Mouse (Mus musculus) urinary bladder, adult 18-20 months (tissue): Measurements from ENCODE around the gene Six5.
A peak's percentile ranks its signal among the peaks of the same experiment; 100 is the strongest.

Experiments used
- DNase-seq, 2 experiments: peaks; one replicate each; pipeline ENCODE4 v3.0.0; 2022; ENCODE audit warnings: low spot score in 2 of 2, mixed read lengths in 2 of 2

Gene Six5

DNA sequence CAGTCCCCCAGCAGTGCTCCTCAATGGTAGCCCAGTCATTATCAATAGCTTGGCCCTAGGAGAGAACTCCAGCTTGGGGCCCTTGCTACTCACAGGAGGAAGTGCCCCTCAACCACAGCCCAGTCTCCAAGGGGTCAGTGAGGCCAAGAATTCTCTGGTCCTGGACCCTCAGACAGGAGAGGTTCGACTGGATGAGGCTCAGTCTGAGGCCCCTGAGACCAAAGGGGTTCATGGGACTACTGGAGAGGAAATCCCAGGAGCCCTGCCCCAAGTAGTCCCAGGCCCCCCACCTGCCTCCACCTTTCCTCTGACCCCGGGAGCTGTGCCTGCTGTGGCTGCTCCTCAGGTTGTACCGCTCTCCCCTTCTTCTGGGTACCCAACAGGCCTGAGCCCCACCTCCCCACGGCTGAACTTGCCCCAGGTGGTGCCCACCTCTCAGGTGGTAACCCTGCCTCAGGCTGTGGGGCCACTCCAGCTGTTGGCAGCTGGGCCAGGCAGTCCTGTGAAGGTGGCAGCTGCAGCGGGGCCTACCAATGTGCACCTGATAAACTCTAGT lies 2.1 kb downstream of the Six5 start:
- DNase-seq, result no peak

DNA sequence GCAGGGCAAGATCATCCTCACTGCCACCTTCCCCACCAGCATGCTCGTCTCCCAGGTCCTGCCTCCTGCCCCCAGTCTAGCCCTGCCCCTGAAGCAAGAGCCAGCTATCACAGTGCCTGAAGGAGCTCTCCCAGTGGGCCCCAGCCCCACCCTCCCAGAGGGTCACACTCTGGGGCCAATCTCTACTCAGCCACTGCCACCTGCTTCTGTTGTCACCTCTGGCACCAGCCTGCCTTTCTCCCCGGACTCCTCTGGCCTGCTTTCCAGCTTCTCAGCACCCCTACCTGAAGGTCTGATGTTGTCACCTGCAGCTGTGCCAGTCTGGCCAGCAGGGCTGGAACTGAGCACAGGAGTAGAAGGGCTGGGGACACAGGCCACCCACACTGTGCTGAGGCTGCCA lies 2.8 kb downstream of the Six5 start:
- no peak for DNase-seq

DNA sequence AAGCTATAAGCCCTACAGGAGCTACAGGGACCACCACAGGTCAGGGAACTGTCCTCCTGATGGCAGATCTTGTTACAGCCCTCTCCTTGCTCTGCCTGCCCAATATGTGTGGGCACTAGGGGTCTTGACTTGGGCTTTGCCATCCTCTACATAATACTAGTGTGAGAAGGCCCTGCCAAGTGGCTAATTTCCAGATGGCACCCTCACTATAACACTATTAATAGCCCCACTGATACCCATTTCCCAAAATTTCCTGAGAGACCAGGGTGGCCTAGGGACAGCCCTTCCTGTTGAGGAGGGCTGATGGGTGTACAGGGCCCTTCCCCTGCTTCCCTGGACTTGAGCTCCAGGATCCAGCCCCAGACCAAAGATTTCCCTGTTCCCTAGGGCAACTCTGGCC lies 3.5 kb downstream of the Six5 start:
- no peak for DNase-seq

DNA sequence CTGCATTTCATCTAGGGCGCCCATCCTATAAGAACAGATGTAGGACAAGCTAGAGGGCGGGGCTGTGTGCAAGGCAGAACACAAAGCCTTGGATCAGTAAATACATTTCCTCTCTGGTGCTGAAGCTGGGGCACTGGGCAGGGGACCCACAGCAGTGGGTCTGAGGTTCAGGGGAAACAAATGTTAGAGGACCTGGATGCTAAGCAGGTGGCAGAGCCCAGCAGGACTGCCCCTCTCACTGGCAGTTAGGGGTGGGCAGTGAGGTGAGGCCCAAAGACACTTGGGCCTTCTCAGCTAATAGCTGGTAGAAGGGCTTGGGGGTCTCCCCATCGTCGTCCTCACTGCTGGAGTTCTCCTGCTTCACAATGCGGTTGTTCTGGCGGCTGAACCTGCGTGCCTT lies 4.4 kb downstream of the Six5 start:
- no peak for DNase-seq

DNA sequence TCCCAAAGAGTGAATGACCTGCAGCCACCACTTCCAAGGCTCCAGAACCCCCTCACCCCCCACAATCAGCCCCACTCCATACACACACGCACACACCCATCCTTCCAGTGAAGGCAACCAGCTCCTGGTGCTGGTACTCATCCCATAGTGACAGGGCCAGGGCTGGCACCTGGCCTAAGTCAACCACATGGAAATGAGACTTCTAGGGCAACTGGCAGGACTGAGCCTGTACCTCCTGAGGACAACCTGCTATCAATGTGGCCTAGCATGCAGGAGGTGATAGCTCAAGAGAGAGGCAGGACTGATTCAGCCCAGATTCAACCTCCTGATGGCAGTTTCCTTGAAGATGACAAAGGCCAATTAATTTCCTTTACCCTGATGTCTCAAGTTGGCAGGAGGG lies 5.9 kb downstream of the Six5 start:
- DNase-seq, result no peak

DNA sequence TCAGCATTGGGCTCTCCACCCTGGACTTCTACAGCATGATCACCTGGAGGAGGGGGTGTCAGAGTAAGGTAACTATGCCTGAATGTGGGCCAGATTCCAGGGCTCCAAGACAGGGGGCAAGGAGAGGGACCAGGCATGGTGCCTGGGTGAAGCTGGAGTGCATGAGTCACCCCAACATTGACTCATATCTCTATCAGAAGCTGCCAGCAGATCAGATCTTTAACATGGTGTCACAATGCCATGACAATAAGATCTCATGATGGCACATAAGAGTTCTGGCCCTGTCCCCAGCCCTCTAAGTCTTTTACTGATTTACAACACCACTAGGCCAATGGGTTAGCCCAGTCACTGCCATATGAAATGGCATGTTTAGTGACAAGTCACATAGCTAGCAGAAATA lies 9.3 kb downstream of the Six5 start:
- no peak for DNase-seq

DNA sequence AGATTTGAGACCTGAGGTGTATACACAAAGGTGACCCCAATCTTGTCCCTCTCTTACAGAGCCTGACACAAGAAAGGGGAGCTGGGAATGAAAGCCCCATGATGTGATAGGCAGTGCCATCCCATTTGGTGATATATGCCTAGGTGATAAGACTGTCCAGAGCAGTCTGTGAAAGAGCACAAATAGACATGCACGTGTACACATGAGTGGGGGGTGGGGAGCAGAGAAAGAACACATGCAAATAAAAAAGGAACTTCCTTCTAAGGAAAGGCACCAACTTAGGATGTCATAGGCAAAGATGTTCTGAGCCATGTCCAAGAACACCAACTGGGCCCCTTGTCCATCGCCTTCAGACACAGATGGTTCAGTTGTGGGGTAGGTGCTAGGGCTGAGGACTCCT lies 10.1 kb downstream of the Six5 start:
- no peak for DNase-seq

DNA sequence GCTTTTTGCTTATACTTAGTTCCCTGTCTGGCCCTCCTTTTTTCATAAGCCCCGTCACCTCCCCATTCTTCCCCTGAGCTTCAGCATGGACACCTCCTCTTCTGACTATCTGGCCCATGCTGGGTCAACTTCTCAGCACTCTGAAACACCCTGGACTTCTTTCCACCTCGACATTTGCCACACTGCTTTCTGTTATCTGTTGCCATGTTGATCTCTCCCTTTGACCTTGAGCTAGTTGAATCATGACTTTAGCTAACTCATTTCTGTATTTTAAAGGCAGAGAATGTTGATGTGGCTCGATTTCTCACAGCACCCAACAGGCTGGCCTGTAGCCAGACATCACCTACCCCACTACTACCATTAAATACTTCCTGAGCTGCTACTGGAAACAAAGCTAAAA lies 13.0 kb downstream of the Six5 start:
- no peak for DNase-seq

DNA sequence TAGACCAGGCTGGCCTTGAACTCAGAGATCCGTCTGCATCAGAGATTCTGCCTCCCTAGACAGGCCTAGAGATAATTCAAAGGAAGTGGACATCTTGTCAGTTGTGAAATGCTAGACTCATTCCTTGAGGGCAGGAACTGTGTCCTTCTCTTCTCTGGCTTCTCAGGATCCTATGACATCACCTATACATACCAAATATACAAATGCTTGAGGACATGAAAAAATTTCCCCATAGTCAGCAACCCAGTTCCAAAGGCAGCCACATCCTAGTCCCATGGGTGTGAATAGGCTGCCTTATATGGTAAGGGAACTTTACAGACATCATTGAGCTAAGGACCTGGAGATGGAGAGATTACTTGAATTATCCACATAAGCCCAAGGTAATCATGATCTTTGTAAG lies 15.2 kb downstream of the Six5 start:
- DNase-seq, result no peak

DNA sequence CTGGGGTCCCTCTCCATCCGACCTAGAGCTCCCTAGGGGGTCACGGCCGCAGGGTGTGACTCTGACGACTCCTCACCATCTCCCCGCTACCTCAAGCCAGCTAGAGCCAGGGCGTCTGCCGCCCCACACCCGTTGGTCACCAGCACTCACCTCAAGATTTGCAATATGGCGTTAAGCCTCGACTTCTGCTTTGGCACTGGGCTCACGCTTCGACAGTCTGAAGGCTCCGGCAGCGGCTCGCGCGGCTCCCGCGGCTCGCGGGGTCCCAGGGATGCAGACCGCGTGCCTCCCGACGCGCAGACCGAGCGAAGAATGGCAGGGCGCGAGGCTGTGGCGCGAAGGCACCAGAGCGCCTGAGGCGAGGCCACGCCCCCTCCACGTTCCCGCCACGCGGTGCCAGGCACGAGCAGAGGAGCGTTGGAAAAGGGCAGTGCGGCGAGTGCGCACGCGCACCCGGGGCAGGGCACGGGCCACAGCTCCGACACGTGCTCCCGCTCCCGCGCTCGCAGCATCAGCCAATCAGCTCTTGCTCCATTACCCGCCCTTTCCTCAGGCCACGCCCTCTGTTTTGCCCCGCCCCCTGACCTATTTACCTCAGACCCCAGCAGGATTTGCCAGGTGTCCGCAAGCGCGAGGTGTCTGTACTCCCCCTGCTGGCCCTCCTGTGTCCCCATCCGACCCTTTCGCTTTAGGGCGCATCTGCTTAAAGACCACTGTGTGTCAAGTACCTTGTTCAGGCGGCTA lies 23.8 kb downstream of the Six5 start, which contains the start of gene Gm4969:
TSS of gene Gm4969 (minus strand) at position 341 of the 744 bp plus-strand sequence.
- DNase-seq, result no peak

DNA sequence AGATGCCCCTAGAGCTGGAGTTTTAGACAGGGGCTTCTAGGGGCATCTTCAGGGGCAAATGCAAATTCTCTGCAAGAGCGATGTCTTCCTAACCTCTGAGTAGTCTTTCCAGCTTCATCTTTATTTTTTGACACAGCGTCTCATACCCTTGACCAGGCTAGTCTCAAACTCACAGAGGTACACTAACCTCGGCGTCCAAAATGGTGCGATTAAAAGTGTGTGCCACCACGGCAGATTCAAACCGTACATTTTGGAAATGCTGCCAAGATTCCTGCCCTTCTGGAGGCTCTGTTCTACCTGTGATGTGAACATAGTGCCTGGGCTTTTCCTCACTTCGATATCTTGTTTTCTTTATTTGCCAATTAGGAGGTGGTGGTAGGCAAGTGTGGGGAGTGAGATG lies 24.7 kb downstream of the Six5 start:
- DNase-seq, result no peak

DNA sequence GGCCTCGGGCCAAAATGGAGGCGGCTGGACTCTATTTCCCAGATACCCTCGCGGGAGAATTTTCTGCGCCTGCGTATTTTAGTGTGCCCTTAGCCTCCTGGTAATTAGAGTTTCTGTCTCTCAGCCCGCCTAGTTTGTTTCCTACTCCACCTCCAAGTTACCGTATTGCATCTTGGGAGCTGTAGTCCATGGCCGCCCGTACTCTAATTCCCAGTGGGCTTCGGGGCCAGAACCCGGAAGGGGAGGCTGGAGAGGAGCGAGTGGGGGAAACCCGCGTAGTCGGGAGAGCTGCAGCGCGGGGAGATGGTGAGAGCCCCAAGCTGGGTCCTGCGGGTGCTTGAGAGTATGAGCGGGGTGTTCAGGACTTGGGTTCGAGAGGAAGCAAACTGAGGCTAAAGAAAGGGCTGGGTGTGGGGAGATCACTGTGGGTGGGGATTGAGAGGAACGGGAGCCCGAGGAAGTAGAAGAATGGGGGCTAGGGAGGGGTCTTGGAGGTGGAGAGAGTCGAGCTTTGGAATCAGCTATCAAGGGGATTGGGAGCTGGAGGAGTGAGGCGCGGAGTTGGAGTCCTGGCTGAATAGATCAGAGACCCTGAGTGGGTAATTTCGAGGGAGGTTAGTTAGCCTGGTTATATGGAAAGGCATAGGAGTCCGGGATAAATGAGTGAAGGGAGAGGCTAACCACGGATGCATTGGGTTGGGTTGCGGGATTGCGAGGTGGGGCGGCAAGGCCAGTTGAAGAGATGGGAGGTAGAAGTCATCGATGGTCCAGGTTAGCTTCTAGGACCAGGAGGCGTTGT lies 25.4 kb downstream of the Six5 start, which contains the start of gene Fbxo46:
TSS of gene Fbxo46 (plus strand) at position 229 of the 799 bp plus-strand sequence.
- DNase-seq, result peak; percentile 79 to 94

DNA sequence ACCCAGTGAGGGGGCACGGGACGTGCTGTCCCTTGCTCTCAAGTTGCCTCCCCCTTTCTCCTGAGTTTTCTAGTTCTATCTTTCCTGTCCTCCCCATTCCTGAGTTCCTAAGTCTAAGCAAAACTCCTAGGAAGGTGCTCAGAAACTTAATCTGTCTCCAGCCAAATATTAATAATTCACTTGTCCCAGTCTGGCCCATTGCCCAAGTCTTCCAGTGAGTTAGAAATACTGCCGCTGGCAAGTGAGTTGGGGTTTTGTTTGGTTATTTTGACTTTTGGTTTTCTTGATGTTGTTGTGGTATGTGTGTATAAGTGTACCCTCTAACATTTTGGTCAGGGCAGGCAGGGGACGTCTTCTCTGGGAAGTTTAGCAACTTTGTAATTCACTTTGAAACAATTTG lies 27.3 kb downstream of the Six5 start:
- DNase-seq, result no peak

DNA sequence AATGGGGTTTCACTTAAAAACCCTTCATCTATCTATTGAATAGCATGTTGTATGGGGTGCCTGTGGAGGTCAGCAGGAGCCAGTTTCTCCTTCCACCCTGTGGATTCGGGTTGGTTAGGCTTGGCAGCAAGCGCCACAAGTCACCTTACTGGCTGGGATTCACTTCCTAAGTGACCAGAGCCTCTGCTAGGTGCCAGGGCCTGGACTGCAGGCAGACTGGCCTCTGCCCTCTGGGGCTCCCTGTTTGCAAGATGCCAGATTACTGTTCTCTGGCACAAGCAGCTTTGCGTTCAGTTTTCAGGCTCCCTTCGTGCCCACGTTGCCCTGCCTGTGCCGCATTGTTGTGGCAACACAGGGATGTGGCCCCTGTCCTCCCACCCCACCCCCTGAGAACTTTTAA lies 30.3 kb downstream of the Six5 start:
- no peak for DNase-seq

DNA sequence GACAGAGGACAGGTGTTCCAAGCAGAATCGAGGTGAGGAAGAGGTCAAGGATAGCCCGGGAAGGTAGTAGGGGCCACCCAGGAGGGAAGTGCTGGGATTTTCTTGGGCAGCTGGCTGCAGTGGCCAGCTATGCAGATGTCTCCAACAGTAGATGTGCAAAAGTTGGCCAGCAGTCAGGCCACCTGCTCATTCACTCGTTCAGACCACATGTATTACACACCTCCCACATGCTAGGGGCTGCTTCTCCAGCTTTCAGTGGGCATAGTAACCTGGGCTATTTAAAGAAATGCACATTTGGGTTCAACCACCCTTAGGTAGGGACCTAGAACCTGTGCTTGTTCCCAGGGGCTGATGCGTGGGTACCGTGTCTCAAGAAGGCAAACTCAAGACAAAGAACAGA lies 33.4 kb downstream of the Six5 start:
- DNase-seq, result no peak

DNA sequence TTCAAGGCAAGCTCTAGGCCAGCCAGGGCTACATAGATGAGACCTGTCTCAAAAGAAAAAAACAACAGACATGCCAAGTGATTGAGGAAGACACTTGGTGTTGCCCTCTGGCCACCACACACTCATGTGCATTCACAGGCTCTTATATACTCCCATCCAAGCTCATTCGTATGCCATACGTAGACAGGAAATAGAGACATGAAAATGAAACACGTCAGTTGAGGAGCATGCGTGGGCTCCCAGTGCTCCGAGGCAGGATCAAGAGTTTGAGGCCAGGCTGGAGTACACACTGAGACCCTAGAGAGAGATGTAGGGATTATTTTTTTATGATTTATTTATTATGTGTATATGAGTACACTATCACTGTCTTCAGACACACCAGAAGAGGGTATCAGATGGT lies 35.0 kb downstream of the Six5 start:
- no peak for DNase-seq

DNA sequence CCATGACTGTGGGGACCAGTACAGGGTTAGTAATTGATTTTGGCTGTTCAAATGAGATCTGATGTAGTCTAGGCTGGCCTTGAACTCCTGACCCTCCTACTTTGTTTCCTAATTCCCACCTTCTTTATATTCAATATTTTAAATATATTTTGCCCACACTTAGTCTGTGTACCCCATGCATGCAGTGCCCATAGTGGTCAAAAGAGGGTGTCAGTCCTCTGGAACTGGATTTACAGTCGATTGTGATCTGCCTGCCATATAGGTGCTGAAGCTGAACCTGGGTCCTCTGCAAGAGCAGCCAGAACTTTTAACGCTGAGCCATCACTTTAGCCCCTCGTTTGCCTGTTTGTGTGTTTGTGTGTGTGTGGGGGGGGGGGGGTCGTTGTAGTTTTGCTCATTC lies 36.3 kb downstream of the Six5 start:
- DNase-seq, result no peak

DNA sequence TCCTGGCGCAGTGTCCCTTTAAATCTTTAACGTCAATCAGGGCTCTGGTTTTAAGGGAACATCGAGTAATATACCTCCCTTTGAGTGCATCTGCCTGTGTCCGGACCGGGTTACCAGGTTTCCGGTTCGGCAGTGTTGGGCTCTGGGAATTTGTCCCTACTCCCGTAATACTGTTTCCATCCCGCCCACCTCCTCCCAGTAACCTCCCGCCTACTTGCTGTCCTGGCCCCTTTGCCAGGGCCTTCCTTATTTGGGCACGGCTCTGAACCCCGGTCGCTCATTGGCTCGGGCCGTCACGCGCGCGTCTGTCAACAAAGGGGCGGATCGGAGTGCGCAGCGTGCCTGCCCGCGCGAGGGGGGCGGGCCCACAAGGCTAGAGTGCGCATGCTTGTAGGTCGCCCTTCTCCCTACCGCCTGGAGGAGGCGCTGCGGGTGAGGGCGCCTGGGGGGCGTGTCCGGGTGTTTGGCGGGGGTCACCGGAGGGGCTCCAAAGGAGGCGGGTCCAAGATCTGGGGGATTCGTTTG lies 37.0 kb downstream of the Six5 start:
- peak; percentile 95 to 97 for DNase-seq

DNA sequence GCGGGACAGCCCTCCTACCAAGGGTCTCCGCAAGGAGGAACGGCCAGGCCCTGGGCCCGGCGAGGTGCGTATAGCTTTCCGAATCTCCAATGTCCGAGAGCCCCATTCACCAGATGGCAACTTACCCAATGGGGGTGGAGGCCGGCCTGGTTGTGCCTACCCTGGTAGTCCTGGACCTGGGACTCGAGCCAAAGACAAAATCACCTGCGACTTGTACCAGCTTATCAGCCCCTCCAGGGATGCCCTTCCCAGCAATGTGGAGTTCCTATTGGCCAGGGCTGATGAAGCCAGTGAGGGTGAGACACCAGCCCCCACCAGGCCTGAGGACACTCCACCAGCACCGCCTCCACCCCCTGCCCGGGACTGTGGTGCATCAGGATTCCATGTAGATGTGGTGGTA lies 41.8 kb downstream of the Six5 start:
- DNase-seq, result no peak

DNA sequence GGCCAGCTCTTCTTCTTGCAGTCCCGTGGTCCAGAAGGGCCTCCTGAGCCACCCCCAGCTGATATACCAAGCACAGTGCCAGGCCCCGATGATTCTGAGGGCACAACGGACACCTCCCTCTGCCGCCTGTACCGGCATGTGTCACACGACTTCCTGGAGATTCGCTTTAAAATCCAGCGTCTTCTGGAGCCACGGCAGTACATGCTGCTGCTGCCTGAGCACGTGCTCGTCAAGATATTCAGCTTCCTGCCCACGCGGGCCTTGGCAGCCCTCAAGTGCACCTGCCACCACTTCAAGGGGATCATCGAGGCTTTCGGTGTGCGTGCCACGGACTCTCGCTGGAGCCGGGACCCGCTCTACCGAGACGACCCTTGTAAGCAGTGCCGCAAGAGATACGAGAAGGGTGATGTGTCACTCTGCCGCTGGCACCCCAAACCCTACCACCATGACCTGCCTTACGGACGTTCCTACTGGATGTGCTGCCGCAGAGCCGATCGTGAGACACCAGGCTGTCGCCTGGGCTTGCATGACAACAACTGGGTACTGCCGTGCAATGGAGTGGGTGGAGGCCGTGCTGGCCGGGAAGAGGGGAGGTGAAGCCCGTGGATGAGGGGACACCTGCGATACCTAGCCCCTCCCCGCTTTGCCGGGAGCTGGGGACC lies 42.4 kb downstream of the Six5 start:
- DNase-seq, result no peak

DNA sequence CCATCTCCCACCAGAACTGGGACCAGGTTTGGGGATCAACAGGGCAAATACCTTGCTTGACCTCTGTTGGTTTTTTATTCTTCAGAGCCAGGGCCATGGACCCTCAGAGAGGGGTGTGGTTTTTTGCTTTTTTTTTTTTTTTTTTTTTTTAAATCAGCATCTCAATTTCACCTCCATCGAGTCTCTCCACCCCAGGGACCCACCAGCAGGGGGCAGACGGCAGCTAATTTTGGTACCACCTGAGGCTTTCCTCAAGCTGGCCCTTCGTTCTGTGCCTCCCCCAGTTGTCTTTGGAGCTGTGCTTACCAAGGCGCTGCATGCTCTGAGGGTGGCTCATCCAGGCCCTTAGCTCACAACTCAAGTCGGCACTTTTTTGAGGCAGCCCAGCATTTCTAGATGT lies 43.0 kb downstream of the Six5 start:
- DNase-seq, result no peak

DNA sequence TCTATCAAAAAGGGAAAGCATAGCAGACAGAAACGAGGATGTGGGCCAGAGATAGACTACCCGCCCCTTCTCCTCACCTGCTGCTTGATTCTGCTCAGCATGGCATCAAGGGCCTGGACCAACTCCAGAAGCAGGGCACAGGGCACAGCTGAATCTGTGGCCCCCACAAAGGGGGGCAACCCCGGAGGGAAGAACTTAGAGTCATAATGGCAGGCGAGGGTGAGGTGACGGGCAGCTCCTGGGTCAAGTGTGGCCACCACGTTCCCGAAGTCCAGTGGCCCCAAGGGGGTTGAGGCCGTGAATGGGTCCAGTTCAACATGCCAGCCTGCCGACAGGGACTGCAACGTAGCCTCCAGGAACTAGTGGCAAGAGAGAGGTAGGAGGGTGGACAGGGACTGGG lies 52.4 kb downstream of the Six5 start:
- DNase-seq, result no peak
